Mouse (Mus musculus) cerebellum, adult (tissue): ENCODE measurements around the gene Bola1.

Experiments
- ATAC-seq: cut with Nextera tagmentation; 2 replicates; pipeline ENCODE4 v1.9.2; 2017; ENCODE audit warnings: mild to moderate bottlenecking, moderate library complexity, mixed read lengths; ENCODE audit not compliant: insufficient number of reproducible peaks, low FRiP score, low TSS enrichment

Gene Bola1

GRCm38 (mm10) chr3:96219661-96220130, at the start of gene Bola1, which contains the start of gene Hist2h2ab:
Gene Bola1, minus strand, starts transcription at chr3:96219709.
Gene Hist2h2ab, plus strand, starts transcription at chr3:96219865.
- peak; percentile 89 for ATAC-seq

- peak; percentile 5; the same call in 1 of the 2 replicates for ATAC-seq
Measured at GRCm38 (mm10) chr3:96268776-96269378, 49.4 kb upstream of the Bola1 start.

GRCm38 (mm10) chr3:96268051-96268775, 48.7 kb upstream of the Bola1 start, which contains the start of gene Hist2h3b:
Gene Hist2h3b, plus strand, starts transcription at chr3:96268654.
- peak; percentile 77 for ATAC-seq

- no peak for ATAC-seq
Measured at GRCm38 (mm10) chr3:96267541-96267940, 48.0 kb upstream of the Bola1 start.

- ATAC-seq: no peak
Measured at GRCm38 (mm10) chr3:96266132-96266710, 46.7 kb upstream of the Bola1 start.

GRCm38 (mm10) chr3:96264404-96264949, 45.0 kb upstream of the Bola1 start:
- ATAC-seq: no peak

GRCm38 (mm10) chr3:96263558-96264403, 44.3 kb upstream of the Bola1 start:
- 0 out of 2 replicates have a peak, but pooled peaks have one; percentile 1 for ATAC-seq

- peak; percentile 82 for ATAC-seq
Measured at GRCm38 (mm10) chr3:96262979-96263550, 43.6 kb upstream of the Bola1 start, which contains the start of gene Hist2h4. Gene Hist2h4, minus strand, starts transcription at chr3:96263311.

GRCm38 (mm10) chr3:96262216-96262875, 42.8 kb upstream of the Bola1 start:
- peak; percentile 86 for ATAC-seq

GRCm38 (mm10) chr3:96261623-96262022, 42.1 kb upstream of the Bola1 start:
- ATAC-seq: no peak

GRCm38 (mm10) chr3:96260220-96260619, 40.7 kb upstream of the Bola1 start:
- ATAC-seq: no peak

GRCm38 (mm10) chr3:96257190-96257589, 37.7 kb upstream of the Bola1 start:
- no peak for ATAC-seq

- no peak for ATAC-seq
Measured at GRCm38 (mm10) chr3:96255926-96256593, 36.6 kb upstream of the Bola1 start.

GRCm38 (mm10) chr3:96254683-96255355, 35.3 kb upstream of the Bola1 start:
- ATAC-seq: no peak

GRCm38 (mm10) chr3:96251787-96252186, 32.3 kb upstream of the Bola1 start:
- no peak for ATAC-seq

- ATAC-seq: no peak
Measured at GRCm38 (mm10) chr3:96250890-96251289, 31.4 kb upstream of the Bola1 start.

- ATAC-seq: no peak
Measured at GRCm38 (mm10) chr3:96249034-96249345, 29.5 kb upstream of the Bola1 start.
